Mouse (Mus musculus) brain, embryonic 18.5 days (tissue): ENCODE measurements around the gene Anp32a.

Experiments used
- DNase-seq: peaks from one replicate; pipeline ENCODE4 v3.0.0-alpha.2; 2012; ENCODE audit warnings: low read depth, low spot score

The Anp32a gene

DNA sequence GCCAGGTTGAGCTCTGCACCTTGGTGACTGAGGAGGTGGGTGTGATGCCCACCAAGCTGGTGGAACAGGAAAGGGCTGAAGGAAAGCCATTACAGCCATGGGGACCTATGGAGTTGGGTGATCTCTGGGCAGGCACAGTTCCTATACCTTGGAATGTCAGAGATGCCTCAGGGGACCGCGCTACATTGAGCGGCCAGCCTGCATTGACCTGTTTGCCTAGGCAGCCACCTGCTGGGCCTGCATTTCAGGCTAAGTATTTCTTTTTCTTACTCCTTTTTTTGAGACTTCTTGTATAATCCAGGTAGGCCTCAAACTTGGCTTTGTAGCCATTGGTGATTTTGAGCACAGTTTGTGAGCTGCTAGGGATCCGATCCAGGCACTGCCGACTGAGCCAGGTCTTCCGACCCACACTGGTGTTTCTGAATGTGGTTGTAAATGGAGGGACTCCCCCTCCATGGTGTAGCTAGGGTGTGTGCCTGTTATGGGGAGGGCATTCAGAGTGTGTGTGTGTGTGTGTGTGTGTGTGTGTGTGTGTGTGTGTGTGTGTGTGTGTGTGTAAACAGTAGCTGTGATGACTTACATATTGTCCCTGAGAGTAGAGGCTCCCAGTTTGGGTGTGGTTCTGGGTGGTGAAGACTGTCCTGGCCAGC, 27.3 kb downstream of the Anp32a start:
- DNase-seq, result no peak

DNA sequence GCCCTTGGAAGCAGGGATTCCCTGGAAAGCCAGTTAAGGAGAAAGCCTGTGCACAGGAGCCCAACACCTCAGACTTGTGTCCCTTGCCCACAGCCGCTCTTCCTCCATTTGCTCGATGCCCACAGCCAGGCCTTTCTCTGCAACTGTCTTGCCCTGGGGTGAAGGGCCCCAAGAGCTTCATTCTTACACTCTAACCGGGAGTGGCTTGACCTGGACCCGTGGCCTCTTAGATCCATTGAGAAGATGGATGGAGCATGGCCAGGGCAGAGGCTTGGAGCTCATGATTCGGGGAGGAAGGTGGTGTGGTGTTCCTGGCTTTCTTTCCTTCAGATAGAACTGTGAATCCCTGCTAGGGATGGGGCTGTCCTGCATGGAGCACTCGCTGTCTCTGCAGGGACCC, 28.1 kb downstream of the Anp32a start:
- no peak for DNase-seq

DNA sequence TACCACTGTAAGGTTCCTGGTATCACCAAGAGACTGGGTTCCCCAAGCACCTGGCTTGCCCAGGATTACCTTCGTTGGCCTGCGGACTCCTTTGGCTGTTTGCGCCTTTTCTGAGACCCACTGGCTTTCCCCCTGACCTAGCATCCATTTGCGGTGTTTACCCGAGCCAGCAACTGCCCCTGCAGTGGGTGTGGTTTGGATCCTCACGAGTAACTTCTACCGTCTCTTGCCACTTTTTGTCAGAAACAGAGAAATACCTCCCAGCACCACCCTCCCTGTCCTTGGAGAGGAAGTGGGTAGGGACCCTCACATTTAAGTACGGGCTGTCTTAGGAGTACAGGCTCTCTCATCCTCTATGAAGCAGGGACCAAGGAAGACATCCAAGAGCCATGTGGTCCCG, 29.1 kb downstream of the Anp32a start:
- no peak for DNase-seq

DNA sequence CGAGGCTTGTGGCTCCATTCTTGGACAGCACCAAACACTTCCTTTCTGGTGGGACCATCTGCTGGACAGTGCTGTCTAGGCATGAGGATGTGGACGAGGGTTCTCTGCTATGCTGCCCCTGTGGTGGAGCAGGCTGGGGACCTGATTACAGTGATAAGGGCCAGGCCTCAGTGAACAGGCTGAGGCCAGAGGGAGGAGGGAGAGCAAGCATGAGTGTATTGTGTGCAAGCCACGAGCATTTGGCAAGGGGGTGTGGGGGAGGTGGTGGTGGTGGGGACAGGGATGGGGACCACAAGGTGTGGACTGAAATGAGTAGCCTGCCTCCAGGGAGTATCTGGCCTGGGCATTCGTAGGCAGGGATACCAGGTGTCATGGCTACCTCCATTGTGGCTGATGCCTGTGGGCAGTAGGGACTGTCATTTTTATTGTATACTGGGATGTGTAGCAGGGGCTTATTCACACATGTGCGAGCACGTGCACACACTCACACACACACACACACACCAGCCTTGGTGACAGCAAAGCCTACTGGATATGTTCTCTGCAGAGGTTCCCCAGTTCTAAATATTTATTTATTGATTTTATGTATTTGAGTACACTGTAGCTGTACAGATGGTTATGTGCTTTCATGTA, 29.7 kb downstream of the Anp32a start:
- no peak for DNase-seq

DNA sequence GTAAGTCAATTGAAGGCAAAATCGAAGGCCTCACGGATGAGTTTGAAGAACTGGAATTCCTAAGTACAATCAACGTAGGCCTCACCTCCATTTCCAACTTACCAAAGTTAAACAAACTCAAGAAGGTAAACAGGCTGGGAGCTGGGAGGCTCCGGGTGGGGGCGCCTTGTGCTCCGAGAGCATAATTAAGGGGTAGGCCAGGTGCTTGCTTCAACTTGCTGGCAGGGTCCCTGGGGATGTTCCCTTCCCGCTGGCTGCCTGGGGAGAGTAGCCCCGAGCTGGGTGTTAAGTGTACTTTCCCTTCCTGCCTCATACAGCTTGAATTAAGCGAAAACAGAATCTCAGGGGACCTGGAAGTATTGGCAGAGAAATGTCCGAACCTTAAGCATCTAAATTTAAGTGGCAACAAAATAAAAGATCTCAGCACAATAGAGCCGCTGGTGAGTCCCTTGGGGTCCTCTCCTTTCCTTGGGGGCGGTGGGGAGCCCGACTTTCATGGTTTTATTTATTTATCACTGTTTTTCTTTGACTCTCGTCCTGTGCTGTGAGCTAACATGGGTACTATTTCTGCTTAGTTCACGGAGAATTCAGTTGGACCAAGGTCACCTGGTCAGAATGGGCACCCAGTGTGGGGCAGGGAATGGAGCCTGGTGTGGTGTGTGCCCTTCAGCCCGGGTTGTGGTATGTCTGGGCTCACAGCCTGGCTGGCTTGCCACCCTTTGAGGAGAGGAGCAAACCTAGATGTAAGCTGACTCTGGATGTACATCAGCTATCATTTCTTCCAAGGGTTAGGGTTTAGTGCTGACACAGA, 30.9 kb downstream of the Anp32a start:
- no peak for DNase-seq

DNA sequence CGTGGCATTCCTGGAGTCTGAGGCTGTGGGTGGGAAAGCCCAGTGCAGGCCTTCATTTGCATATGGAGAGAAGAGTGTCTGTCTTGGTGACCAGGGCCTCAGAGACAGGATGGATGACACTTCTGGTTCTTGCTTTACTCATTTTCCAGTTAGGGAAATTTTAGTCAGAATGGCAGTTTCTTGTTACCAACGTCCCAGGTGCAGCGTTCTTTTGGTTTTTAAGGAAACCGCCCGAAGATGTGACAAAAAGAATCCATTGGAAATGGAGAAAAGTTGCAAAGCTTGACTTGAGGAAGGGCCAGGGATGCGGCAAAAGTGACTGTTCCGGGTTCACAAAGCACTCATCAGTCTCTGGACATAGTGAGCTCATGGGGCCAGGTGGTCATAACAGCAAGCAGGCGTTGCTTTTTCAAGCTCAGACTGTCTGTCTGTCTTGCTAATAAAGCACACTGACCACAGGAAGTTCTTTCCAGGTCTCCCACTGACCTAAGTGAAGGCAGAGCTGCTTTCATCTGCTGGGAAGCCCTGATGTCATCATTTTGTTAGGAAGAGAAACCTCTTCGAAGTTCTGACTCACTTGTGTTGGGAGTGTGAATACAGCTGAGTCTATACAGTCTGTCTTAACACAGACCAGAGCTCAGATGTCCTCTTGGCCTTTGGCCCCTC, 31.6 kb downstream of the Anp32a start:
- DNase-seq, result no peak

DNA sequence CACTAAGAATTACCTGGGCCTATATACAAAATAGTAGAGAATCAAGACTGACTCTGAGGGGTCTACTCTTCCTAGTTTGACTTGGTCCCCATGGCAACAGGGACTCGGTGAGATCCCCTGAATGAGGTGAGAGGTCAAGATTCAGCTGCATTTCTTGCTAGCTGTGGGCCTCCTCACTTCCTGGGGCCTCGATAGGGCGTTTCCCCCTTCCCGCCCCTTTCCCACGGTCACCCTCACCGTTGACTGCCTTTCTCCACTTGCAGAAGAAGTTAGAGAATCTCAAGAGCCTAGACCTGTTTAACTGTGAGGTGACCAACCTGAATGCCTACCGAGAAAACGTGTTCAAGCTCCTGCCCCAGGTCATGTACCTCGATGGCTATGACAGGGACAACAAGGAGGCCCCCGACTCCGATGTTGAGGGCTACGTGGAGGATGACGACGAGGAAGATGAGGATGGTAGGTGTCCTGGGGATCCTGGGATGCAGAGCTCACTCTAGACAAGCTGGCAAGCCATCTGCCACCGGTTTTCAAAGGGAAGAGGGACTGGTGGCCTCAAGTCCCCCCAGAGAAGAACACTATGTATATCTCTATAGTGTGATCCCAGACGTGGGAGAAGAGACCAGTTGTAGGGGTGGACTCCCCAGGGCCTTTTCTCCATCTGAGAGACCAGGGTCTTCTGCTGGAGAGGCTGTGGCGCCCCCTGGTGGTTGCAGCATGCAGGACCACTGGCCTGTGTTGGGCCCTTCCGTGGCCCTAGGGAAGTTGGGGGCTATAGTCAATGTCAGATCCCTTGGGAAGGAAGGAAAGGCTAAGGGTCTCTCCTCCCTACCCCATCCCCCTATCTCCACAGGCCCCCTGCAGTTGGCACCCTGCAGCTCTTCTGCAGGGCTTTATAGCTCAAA, 32.4 kb downstream of the Anp32a start:
- no peak for DNase-seq

DNA sequence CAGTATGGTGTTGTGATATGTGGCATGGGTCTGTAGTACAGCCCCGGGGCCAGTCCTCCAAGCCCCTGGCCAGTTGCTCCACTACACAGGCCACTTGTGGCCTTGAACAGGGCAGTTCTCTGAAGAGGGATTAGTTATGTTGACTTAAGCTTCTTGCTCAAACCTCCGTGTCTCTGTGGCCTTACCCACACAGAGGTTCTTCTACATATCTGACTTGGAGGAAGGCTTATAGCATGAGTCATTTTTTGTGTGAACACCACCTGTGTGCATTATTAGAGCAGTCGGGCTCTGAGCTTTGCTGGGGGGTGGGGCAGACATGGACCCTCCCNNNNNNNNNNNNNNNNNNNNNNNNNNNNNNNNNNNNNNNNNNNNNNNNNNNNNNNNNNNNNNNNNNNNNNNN, 33.2 kb downstream of the Anp32a start:
- DNase-seq, result no peak

DNA sequence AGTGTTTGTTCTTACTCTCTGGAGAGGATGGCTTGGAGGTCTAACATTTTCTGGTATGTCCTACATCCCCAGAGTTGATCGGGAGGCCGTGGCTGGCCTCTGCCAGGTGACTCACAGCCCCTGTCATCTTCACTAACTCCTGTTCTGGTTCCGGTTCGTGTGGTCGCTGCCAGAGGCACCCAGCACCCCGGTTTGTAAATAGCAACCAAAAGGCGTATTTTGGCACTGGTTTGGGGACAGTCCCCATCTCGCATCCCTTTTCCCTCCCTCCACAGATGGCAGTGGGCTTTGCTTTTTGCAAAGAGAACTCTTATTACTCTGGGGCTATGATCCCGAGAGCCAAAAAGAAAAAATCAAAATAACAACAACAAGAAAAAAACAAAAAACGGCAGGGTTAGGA, 36.8 kb downstream of the Anp32a start:
- no peak for DNase-seq

DNA sequence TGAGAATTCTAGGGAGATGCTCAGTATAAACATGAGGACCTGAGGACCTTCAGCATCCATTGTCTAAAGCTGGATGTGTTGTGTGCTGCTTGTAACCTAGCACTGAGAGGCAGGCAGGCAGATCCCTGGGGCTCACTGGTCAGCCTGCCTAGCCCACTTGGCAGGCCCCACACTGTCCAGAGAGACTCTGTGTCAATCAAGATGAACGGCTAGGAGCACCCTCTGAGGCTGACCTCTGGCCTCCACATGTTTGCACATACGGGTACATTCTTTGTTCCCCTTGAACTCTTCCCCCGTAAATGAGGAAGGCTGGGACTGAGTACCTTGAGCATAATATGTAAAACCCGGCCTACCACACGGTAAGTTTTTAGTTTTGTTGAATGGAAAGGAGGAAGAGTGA, 39.3 kb downstream of the Anp32a start:
- DNase-seq, result no peak

DNA sequence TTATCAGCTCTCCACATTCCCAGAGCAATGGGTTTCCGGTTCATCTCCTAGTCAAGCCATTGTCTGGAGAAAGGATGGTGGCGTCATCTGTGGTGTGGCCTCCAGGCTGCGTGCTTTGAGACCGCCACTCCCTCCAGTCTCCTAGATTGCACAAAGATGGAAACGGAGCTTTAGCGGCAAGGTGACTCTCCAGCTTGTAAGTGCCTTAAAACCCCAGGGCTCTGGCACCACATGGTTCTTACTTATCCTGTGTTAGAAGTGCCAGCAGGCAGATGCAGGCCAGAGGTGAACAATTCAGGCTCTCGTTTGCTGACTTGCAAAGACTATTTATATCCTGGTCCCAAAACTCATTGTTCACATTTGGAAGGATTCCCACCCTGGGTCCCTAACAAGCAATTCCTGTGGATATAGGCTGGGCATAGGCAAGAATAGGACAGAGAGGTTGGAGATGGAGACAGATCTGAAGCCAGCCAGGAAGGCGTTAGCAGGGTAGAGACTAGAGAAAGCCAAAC, 40.4 kb downstream of the Anp32a start:
- DNase-seq, result no peak

DNA sequence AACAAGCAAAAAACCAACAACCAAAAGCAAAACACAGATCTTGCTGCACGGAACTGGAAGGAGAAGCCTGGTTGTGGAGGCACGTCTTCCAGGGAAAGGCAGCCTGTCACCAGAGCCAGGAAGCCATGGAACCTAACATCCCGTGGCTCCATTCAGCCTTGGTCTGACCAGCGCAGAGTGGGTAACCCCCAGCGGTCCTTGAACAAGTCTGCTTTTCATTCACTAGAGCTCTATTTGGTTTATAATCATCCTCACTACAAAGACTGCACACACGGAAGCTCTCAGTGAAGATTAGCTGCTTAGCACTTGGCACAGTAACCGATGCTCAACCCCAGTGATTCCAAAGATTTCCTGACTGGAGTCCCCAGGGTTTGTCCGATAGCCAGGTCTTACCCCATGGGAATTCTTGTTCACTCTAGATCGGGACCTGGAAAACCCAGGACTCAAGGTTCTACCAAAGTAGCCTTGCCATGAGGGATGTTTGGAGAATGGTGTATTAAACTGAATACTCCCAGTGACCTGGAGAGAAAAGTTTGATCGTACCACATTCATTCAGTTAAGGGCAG, 41.5 kb downstream of the Anp32a start:
- no peak for DNase-seq

DNA sequence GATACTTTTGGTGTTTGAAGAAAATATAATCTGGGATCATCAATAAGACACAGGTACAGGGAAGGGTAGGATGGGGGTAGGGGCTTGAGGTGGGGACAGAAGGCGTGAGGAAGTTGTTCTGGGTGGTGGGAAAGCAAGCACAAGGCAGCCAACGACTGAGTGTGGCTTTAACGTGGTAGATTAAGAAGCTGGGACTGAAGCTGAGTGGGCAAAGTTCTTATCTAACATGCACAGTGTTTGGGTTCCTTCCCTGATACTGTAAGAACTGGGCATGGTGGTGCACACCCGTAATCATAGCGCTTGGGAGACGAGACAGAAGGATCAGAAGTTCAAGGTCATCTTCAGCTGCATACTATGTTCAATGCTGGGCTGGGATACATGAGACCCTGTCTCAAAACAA, 44.0 kb downstream of the Anp32a start:
- DNase-seq, result no peak

DNA sequence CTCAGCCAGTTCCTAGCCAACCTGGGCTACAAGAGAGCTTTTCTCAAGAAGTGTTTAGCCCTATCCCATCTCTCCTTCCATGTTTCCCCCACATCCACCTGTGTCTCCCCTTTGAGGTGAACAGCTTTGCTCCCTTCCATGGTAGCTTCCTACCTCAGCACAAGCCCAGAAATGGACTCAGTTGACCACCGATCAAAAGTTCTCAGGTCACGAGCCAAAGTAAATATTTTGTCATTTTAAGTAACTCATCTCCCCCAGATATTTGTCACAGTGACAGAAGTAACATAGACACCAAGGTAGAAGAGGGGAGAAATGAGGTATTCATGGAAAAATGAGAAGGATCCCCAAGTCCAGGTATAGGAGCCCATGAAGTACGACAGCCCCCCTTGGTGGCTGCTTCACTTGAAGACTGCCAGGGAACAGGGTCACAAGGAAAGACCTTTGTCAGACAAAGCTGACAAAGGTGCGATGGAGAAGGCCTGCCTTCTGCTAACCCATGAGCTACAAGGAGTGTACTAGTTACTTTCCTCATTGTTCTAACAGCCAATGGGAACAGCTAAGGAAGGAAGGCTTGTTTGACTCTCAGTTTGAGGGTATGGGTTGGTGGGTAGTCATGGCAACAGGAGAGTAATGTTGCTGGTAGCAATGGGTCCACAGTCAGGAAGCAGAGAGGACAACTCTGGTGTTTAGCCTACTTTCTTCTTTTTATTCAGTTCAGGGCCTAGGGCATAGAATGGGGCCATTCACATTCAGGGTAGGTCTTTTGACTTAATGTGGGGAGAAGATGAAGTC, 44.8 kb downstream of the Anp32a start:
- no peak for DNase-seq

DNA sequence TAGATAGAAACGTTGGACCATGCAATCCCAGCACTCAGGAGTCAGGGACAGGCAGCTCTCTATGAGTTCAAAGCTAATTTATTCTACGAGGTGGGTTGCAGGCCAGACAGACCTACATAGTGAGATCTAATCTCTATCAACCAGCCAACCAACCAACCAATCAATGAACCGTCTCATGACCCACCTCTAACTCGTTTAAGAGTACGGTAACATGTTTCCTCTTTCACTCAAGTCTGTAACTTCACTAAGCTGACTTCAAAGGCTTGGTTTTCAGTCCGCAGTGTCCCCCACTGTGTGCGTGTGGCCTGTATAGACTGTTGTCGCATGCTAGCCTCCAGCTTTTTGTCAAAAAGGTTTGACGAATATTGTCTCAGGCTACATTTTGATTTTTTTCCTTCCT, 48.6 kb downstream of the Anp32a start:
- DNase-seq, result no peak

DNA sequence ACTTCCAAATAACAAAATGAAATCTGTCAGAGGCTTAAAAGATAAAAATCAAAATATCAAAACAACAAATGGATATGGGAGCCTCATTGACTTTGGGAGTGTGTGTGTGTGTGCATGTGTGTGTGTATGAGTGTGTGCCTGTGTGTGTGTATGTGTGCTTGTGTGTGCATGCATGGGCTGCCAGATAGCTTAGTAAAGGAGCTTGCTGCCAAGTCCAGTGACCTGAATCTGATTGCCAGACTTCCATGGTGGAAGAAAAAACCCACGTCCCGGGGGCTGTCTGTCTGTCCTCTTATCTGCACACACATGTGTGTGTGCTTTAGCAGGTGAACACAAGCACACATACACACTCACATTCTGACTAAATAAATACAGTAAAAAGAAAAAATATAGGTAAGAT, 52.4 kb downstream of the Anp32a start:
- no peak for DNase-seq

DNA sequence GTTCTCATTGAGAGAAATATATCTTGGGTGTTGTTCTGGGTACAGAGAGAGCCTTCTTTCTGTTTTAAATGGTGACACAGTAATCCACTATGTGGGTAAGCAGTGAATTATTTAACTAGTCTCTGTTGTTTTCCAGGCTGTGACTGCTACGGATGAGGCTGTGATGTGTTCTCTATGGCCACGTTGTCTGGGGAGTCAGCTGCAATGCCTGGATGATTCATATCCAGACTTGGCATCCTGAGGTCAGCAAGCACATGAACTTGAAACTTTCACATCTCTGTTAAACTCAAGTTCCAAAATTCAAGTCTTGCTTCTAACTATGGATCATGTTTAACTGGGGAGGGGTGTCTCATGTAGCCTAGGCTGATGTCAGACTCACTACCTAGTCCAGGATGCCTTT, 53.1 kb downstream of the Anp32a start:
- no peak for DNase-seq

DNA sequence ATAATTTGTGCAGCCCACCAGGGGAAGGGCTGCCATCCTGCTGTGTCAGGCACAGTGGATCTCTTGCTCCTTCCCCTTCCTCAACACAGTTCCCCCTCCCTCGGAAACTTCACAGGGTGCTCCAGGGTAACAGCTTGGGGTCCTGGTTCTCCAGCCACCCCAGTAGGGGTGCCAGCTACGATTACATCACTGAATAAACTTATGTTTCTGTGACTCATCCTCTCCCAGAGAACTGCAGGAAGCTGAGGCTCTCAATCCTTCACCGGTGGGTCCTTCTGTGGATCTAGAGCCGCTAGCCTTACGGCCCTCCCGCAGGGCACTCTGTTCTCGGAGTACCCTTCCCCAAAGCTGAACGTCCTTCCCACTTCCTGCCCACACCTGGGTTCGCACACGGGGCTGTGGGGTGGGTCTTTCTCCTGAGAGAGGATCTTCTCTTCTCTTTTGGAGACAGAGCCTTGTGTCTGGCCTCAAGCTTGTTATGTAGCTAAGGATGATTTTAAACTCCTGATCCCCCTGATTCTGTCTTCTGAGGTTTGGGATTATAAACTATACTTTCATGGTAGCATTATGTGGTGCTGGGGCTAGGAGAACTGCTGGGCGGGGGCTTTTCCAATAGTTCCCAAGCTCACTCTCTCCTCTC, 59.6 kb downstream of the Anp32a start:
- no peak for DNase-seq

DNA sequence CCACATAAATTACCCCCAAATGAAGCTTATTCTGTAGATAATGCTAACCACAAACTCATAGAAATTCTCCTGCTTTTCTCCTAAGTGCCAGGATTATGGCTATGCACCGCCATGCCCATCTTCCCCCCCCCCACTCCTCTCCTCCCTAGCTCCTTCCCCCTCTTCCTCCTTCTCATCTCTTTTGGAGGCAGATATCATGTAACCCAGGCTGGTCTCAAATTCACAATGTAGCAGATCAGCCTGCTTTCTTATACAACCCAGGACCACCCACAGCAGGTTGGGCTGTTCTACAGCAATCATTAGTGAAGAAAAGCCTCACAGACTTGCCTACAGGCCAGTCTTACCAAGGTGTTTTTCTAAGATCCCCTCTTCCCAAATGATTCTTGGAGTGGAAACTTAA, 60.5 kb downstream of the Anp32a start:
- no peak for DNase-seq
